Mouse (Mus musculus): Measurements from ENCODE around the gene Mc1r.
"Not testable (repeated sequence)": the region's sequence is repeated elsewhere in the genome, so short reads cannot be mapped to it uniquely, and the experiment has no call there.

Mc1r gene

DNA sequence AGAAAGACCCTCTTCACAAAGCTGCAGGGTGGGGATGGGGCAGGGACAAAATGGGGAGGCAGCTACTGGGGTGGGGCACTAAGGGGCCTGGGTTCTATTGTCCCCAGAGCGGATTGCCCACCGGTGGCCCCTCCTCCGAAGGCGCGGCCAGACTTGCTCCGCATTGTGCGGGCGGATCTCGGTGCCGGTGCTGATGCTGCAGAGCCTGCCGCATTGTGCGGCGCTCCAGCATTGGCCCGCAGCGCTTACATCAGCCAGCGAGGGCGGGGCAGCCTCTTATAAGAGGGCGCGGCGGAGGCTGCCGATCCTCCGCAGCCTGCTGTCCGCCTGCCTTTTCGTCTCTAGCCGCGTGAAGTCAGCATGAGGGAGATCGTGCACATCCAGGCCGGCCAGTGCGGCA is 4.3 kb downstream of the Mc1r start, which contains the start of gene Tubb3:
TSS of gene Tubb3 (plus strand) at position 179 of the 400 bp plus-strand sequence.
- DNase-seq (ENCODE audit: extremely low spot score, low spot score): peak; percentile 72

DNA sequence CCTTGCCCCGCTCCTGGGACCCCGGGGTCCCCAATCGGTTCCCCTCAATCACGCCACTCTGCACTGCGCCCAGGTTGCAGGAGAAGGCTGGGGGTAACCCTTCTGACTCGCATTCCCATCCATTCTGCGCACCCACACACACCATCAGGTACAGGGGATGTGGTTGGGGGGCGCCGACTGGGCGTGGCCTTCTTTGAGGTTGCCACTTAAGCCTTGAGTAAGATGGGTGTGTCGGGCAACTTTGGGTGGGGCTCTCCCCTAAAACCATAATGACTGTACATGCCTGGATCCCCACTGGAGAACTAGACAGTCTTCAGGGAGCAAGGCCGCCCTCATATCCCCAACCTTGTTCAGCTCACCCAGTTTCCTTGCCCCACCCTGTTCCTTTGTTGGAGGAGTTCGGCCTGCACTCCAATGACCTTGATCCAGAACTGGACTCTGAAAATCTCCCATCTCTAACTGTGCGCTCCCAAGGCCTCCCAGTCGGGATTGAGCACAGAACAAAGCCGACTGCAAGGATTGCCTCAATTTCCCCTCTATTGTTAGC is 4.9 kb downstream of the Mc1r start:
- no peak for DNase-seq (ENCODE audit: extremely low spot score, low spot score)

- peak; percentile 56 for DNase-seq (ENCODE audit: extremely low spot score, low spot score)
Observed at GRCm38 (mm10) chr8:123412560-123413170, 5.8 kb downstream of the Mc1r start.

- peak; percentile 58 for DNase-seq (ENCODE audit: extremely low spot score, low spot score)
Observed at GRCm38 (mm10) chr8:123414255-123414654, 7.3 kb downstream of the Mc1r start.

DNA sequence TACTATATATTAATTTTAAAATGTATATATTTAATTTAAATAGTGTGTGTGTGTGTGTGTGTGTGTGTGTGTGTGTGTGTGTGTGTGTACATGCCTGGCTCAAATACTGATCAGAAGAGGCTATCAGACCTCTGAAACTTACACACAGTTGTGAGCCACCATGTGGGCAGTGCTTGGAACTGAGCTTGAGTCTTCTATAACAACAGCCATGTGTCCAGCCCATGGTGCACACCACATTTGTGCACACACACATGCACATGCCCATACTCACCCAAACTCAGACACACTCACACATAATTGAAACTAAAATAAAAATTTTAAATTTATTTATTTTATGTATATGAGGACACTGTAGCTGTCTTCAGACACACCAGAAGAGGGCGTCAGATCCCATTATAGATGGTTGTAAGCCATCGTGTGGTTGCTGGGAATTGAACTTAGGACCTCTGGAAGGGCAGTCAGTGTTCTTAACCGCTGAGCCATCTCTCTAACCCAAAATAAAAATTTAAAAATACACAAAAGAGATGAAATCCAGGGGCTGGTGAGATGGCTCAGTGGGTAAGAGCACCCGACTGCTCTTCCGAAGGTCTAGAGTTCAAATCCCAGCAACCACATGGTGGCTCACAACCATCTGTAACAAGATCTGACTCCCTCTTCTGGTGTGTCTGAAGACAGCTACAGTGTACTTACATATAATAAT is 8.2 kb downstream of the Mc1r start:
- DNase-seq (ENCODE audit: extremely low spot score, low spot score): not testable (repeated sequence)

GRCm38 (mm10) chr8:123415967-123416943 is 9.3 kb downstream of the Mc1r start:
- DNase-seq (ENCODE audit: extremely low spot score, low spot score): no peak

GRCm38 (mm10) chr8:123416944-123417555 is 10.1 kb downstream of the Mc1r start:
- no peak for DNase-seq (ENCODE audit: extremely low spot score, low spot score)

- DNase-seq (ENCODE audit: extremely low spot score, low spot score): no peak
Observed at GRCm38 (mm10) chr8:123419711-123420110, 12.8 kb downstream of the Mc1r start.

DNA sequence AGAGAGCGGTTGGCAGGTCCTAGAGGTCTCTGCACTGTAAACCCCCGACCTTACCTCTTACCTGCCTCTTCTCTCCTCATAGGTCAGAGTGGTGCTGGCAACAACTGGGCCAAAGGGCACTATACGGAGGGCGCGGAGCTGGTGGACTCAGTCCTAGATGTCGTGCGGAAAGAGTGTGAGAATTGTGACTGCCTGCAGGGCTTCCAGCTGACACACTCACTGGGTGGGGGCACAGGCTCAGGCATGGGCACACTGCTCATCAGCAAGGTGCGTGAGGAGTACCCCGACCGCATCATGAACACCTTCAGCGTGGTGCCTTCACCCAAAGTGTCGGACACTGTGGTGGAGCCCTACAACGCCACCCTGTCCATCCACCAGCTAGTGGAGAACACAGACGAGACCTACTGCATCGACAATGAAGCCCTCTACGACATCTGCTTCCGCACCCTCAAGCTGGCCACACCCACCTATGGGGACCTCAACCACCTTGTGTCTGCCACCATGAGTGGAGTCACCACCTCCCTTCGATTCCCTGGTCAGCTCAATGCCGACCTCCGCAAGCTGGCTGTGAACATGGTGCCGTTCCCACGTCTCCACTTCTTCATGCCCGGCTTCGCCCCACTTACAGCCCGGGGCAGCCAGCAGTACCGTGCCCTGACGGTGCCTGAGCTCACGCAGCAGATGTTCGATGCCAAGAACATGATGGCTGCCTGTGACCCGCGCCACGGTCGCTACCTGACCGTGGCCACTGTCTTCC is 13.8 kb downstream of the Mc1r start:
- DNase-seq (ENCODE audit: extremely low spot score, low spot score): no peak

GRCm38 (mm10) chr8:123421325-123421724 is 14.4 kb downstream of the Mc1r start:
- DNase-seq (ENCODE audit: extremely low spot score, low spot score): no peak

- DNase-seq (ENCODE audit: extremely low spot score, low spot score): peak; percentile 69
Observed at GRCm38 (mm10) chr8:123422056-123422780, 15.3 kb downstream of the Mc1r start.

DNA sequence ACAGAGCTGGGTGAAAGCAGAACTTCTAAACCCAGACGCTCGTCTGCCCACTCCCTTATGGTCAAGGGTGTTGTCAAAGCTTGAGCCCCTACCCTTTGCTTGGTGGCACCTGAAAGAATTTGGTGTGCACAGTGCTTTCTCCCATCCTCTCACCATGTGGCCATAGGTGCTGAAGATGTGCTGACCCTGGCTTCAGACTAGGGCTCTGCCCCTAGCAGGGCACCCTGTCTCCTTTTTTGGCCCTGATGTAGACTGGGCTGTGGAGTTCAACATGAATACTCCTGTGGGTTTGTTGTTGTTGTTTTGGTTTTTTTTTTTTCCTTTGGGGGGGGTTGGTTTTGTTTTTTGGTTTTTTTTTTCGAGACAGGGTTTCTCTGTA is 15.9 kb downstream of the Mc1r start:
- DNase-seq (ENCODE audit: extremely low spot score, low spot score): no peak

GRCm38 (mm10) chr8:123423441-123423840 is 16.5 kb downstream of the Mc1r start, which contains the start of gene Def8:
Gene Def8 (plus strand): TSS chr8:123423527.
- DNase-seq (ENCODE audit: extremely low spot score, low spot score): no peak

- DNase-seq (ENCODE audit: extremely low spot score, low spot score): no peak
Observed at GRCm38 (mm10) chr8:123426511-123427509, 19.9 kb downstream of the Mc1r start.

DNA sequence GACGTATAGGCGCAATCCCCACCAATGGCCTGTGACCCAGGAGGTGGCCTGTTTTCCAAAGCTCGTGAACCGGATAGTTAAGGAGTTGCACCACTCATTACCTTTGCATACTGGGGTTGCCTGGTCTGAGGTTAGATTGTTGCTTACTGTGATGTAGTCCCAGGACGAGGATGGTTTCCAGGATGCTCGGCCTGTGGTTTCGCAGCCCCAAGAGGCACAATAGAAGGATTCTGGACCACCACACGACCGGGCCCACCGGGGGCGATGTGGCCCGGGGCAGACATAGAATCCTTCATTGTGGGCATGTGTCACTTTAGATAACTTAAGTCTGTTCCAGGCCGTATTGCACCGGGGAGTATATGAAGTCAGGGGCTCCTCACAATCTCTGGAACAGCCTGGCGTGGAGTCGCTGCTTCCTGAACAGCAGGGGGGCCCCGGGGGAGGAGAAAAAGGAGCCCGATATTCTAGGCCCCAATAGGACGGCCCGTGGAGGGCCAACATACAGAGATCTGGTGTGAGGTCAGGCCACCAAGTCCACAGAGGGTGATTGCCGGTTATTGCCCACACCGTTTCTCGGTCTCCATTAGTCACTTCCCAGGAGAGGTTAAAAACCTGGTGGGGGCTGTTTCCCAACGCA is 20.9 kb downstream of the Mc1r start:
- DNase-seq (ENCODE audit: extremely low spot score, low spot score): no peak

DNA sequence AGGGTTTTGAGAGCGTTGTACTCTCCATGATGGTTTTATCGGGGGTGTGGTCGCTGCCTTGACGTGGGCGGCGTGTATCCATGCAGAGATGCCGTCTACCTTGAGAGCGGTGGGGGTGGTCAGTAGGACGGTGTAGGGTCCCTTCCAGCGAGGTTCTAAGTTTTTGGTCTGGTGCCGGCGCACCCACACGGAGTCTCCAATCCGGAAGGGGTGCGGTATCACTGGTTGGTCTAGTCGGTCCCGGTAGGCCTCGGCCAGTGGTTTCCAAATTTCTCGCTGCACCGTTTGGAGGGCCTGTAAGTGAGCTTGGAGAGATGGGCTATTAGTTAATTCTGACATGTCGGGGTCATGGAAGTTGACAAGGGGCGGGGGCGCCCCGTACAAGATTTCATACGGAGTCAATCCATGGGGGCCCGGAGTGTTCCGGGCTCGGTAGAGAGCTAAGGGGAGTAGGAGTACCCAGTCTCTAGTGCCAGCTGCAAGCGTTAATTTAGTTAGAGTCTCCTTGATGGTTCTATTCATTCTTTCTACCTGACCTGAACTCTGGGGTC is 21.5 kb downstream of the Mc1r start:
- no peak for DNase-seq (ENCODE audit: extremely low spot score, low spot score)

GRCm38 (mm10) chr8:123428939-123429721 is 22.2 kb downstream of the Mc1r start:
- no peak for DNase-seq (ENCODE audit: extremely low spot score, low spot score)
